Mouse (Mus musculus) neural tube, embryonic 15.5 days (tissue): ENCODE data around the gene Csf1. TPM values are rescaled to one million over a fixed set of nuclear protein-coding genes. Genes with fewer than 3 reads are reported as not detected.
A peak's percentile ranks its signal among the peaks of the same experiment; 100 is the strongest.
"Not testable (repeated sequence)": the region's sequence is repeated elsewhere in the genome, so short reads cannot be mapped to it uniquely, and the experiment has no call there.

Source experiments
- ATAC-seq: fragments of 200-750 bp; cut with Nextera tagmentation; 2 replicates; pipeline ENCODE4 v1.8.0; 2017; ENCODE audit warnings: mild to moderate bottlenecking, moderate TSS enrichment, moderate library complexity; ENCODE audit not compliant: low FRiP score
- H3K27ac ChIP-seq: fragments of 300-500 bp; sonication (generic); replicated peaks from 2 replicates; pipeline ENCODE4 v1.5.1; 2015; ENCODE audit warnings: mild to moderate bottlenecking, inconsistent platforms
- H3K27me3 ChIP-seq: fragments of 300-500 bp; sonication (generic); replicated peaks from 2 replicates; pipeline ENCODE4 v1.6.1; 2015; ENCODE audit warnings: inconsistent platforms
- H3K36me3 ChIP-seq: fragments of 300-500 bp; sonication (generic); 2 replicates; pipeline ENCODE4 v1.6.1; 2015; ENCODE audit warnings: inconsistent platforms
- H3K4me1 ChIP-seq: fragments of 300-500 bp; sonication (generic); 2 replicates; pipeline ENCODE4 v1.6.1; 2015; ENCODE audit warnings: inconsistent platforms
- H3K4me2 ChIP-seq: fragments of 300-500 bp; sonication (generic); 2 replicates; pipeline ENCODE4 v1.6.1; 2015; ENCODE audit warnings: inconsistent platforms, mild to moderate bottlenecking, moderate library complexity
- H3K4me3 ChIP-seq: fragments of 300-500 bp; sonication (generic); replicated peaks from 2 replicates; pipeline ENCODE4 v1.5.1; 2015; ENCODE audit warnings: mild to moderate bottlenecking, inconsistent platforms
- H3K9ac ChIP-seq: fragments of 300-500 bp; sonication (generic); replicated peaks from 2 replicates; pipeline ENCODE4 v1.6.1; 2015; ENCODE audit warnings: mild to moderate bottlenecking, inconsistent platforms
- H3K9me3 ChIP-seq: fragments of 300-500 bp; sonication (generic); replicated peaks from 2 replicates; pipeline ENCODE4 v1.6.1; 2016; ENCODE audit warnings: inconsistent platforms
- WGBS: fragments of 180-500 bp; shearing (Covaris S2); methylation state at CpG from one replicate; pipeline ENCODE4 v1.1.7; 2015; ENCODE audit warnings: mixed read lengths; 5-methylcytosine and 5-hydroxymethylcytosine counted together
- polyA plus RNA-seq: library from polyadenylated mRNA; unstranded; fragments of >200 nt; fragmentation: Nextera tagmentation; extraction: Ambion mirVana; gene quantifications from 2 replicates; pipeline ENCODE4 v1.2.1, GENCODE M21; 2015

Gene Csf1
- polyA plus RNA-seq, 1 experiment from 2014 or later, result 7.8 TPM

- Histone ChIP-seq H3K27me3 (no peaks in the 10 kb centered on the region), H3K9ac (no peak overlapping the region), H3K4me2 (no peak overlapping the region), H3K36me3 (no peaks in the 10 kb centered on the region), H3K4me1 (peaks cover 25% of the 10 kb centered on the region), H3K4me3 (no peak overlapping the region), H3K27ac (peak overlapping the region; percentile 70; the same call in 1 of the 2 replicates), H3K9me3 (no peaks in the 10 kb centered on the region)
- 94% methylated on average over 10 of the region's 10 CpGs for WGBS
- no peak for ATAC-seq
Observed at GRCm38 (mm10) chr3:107742071-107742710, 18.1 kb downstream of the Csf1 start.

GRCm38 (mm10) chr3:107741387-107741786, 18.9 kb downstream of the Csf1 start:
- no peak for ATAC-seq
- H3K4me2 ChIP-seq, result no peak overlapping the region
- H3K9me3 ChIP-seq, result no peaks in the 10 kb centered on the region
- peaks cover 25% of the 10 kb centered on the region for H3K4me1 ChIP-seq
- peak overlapping the region; percentile 70 for H3K27ac ChIP-seq
- no peaks in the 10 kb centered on the region for H3K36me3 ChIP-seq
- no peak overlapping the region for H3K9ac ChIP-seq
- no peak overlapping the region for H3K4me3 ChIP-seq
- H3K27me3 ChIP-seq, result no peaks in the 10 kb centered on the region

- Histone ChIP-seq H3K36me3 (no peaks in the 10 kb centered on the region), H3K27ac (peak overlapping the region; percentile 70), H3K9me3 (no peaks in the 10 kb centered on the region), H3K9ac (0 out of 2 replicates have a peak overlapping the region, but pooled peaks have one; percentile 5), H3K27me3 (no peaks in the 10 kb centered on the region), H3K4me3 (no peak overlapping the region), H3K4me2 (no peak overlapping the region), H3K4me1 (peaks cover 25% of the 10 kb centered on the region)
- 9% methylated on average over 6 of the region's 6 CpGs for WGBS
- peak; percentile 84 for ATAC-seq
Observed at GRCm38 (mm10) chr3:107740578-107741207, 19.6 kb downstream of the Csf1 start.

- Histone ChIP-seq H3K9ac (no peak overlapping the region), H3K27me3 (no peaks in the 10 kb centered on the region), H3K9me3 (no peaks in the 10 kb centered on the region), H3K4me1 (peaks cover 25% of the 10 kb centered on the region), H3K36me3 (no peaks in the 10 kb centered on the region), H3K4me3 (no peak overlapping the region), H3K27ac (peak overlapping the region; percentile 70; the same call in 1 of the 2 replicates), H3K4me2 (no peak overlapping the region)
- ATAC-seq, result no peak
- WGBS, result 82% methylated on average over 2 of the region's 2 CpGs
Observed at GRCm38 (mm10) chr3:107739966-107740365, 20.3 kb downstream of the Csf1 start.

- no peak for ATAC-seq
- 84% methylated on average over 3 of the region's 3 CpGs for WGBS
- peaks cover 25% of the 10 kb centered on the region for H3K4me1 ChIP-seq
- 0 out of 2 replicates have a peak overlapping the region, but pooled peaks have one; percentile 70 for H3K27ac ChIP-seq
- H3K27me3 ChIP-seq, result no peaks in the 10 kb centered on the region
- H3K9me3 ChIP-seq, result no peaks in the 10 kb centered on the region
- no peaks in the 10 kb centered on the region for H3K36me3 ChIP-seq
- H3K4me2 ChIP-seq, result no peak overlapping the region
- H3K9ac ChIP-seq, result no peak overlapping the region
- H3K4me3 ChIP-seq, result no peak overlapping the region
Observed at GRCm38 (mm10) chr3:107739456-107739855, 20.8 kb downstream of the Csf1 start.

GRCm38 (mm10) chr3:107738620-107739019, 21.6 kb downstream of the Csf1 start:
- no peak overlapping the region for H3K4me3 ChIP-seq
- H3K27me3 ChIP-seq, result no peaks in the 10 kb centered on the region
- no peaks in the 10 kb centered on the region for H3K9me3 ChIP-seq
- H3K9ac ChIP-seq, result no peak overlapping the region
- ATAC-seq, result no peak
- WGBS, result 93% methylated on average over 1 of the region's 1 CpGs
- no peak overlapping the region for H3K27ac ChIP-seq
- peaks cover 25% of the 10 kb centered on the region for H3K4me1 ChIP-seq
- no peak overlapping the region for H3K4me2 ChIP-seq
- H3K36me3 ChIP-seq, result no peaks in the 10 kb centered on the region

- H3K36me3 ChIP-seq, result no peaks in the 10 kb centered on the region
- H3K9ac ChIP-seq, result no peak overlapping the region
- ATAC-seq, result no peak
- H3K9me3 ChIP-seq, result no peaks in the 10 kb centered on the region
- no peaks in the 10 kb centered on the region for H3K27me3 ChIP-seq
- H3K27ac ChIP-seq, result no peak overlapping the region
- no peak overlapping the region for H3K4me3 ChIP-seq
- H3K4me1 ChIP-seq, result peaks cover 25% of the 10 kb centered on the region
- 84% methylated on average over 1 of the region's 1 CpGs for WGBS
- no peak overlapping the region for H3K4me2 ChIP-seq
Observed at GRCm38 (mm10) chr3:107737609-107738190, 22.6 kb downstream of the Csf1 start.

GRCm38 (mm10) chr3:107735620-107736019, 24.6 kb downstream of the Csf1 start:
- not testable (repeated sequence) for H3K4me1 ChIP-seq, H3K4me2 ChIP-seq, H3K27ac ChIP-seq, H3K9ac ChIP-seq, H3K36me3 ChIP-seq, H3K27me3 ChIP-seq, H3K9me3 ChIP-seq, H3K4me3 ChIP-seq, ATAC-seq
- WGBS, result 88% methylated on average over 13 of the region's 13 CpGs

- no peak overlapping the region for H3K27ac ChIP-seq
- WGBS, result 93% methylated on average over 1 of the region's 1 CpGs
Observed at GRCm38 (mm10) chr3:107733329-107733728, 26.9 kb downstream of the Csf1 start.

GRCm38 (mm10) chr3:107730236-107730635, 30.0 kb downstream of the Csf1 start:
- Histone ChIP-seq H3K36me3 (no peaks in the 10 kb centered on the region), H3K4me3 (no peak overlapping the region), H3K9me3 (no peaks in the 10 kb centered on the region), H3K4me2 (no peak overlapping the region), H3K4me1 (no peaks in the 10 kb centered on the region), H3K27ac (no peak overlapping the region), H3K9ac (no peak overlapping the region), H3K27me3 (no peaks in the 10 kb centered on the region)
- ATAC-seq, result no peak
- WGBS, result 69% methylated on average over 2 of the region's 2 CpGs

More at GRCm38 (mm10) chr3:107733329-107733728, 26.9 kb downstream of the Csf1 start:
- H3K9me3 ChIP-seq, result no peaks in the 10 kb centered on the region
- H3K4me3 ChIP-seq, result no peak overlapping the region
- H3K36me3 ChIP-seq, result no peaks in the 10 kb centered on the region
- H3K4me2 ChIP-seq, result no peak overlapping the region
- no peak for ATAC-seq
- no peak overlapping the region for H3K9ac ChIP-seq
- no peaks in the 10 kb centered on the region for H3K27me3 ChIP-seq
- no peaks in the 10 kb centered on the region for H3K4me1 ChIP-seq

GRCm38 (mm10) chr3:107728509-107728908, 31.8 kb downstream of the Csf1 start:
- Histone ChIP-seq H3K36me3 (no peaks in the 10 kb centered on the region), H3K9ac (no peak overlapping the region), H3K4me1 (no peaks in the 10 kb centered on the region), H3K27ac (no peak overlapping the region), H3K4me3 (no peak overlapping the region), H3K27me3 (no peaks in the 10 kb centered on the region), H3K4me2 (no peak overlapping the region), H3K9me3 (no peaks in the 10 kb centered on the region)
- 67% methylated on average over 1 of the region's 1 CpGs for WGBS
- ATAC-seq, result no peak

GRCm38 (mm10) chr3:107715971-107716370, 44.3 kb downstream of the Csf1 start:
- no peak overlapping the region for H3K9ac ChIP-seq
- 86% methylated on average over 1 of the region's 1 CpGs for WGBS
- H3K4me2 ChIP-seq, result no peak overlapping the region
- no peaks in the 10 kb centered on the region for H3K36me3 ChIP-seq
- no peak overlapping the region for H3K27ac ChIP-seq
- no peaks in the 10 kb centered on the region for H3K9me3 ChIP-seq
- H3K27me3 ChIP-seq, result no peaks in the 10 kb centered on the region
- H3K4me3 ChIP-seq, result no peak overlapping the region
- no peaks in the 10 kb centered on the region for H3K4me1 ChIP-seq
- no peak for ATAC-seq
